Mouse (Mus musculus) frontal cortex, adult (tissue): ENCODE results near the gene Cask.

Experiments used
- ATAC-seq: cut with Nextera tagmentation; 2 replicates; pipeline ENCODE4 v1.9.2; 2017; ENCODE audit warnings: mild to moderate bottlenecking, moderate library complexity, mixed read lengths; ENCODE audit not compliant: low TSS enrichment

Cask gene

DNA sequence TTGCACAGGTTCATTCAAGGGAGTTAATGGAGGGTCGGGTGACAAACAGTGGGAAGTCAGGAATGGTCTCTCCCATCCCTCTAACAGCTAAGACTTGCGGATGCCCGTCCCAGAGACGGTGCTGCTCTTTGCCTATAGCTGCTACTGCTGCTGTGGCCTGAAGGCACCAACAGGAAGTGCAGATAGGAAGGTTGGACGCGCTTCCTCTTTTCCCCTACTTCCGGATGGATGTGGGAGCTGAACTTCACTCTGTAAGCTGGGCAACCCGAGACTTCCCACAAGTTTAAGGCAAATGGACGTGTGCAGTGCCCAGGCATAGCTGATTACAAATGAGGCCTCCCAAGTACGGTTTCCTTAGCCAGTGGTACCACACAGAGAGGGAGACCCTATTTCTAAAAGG is 333.1 kb downstream of the Cask start:
- ATAC-seq = no peak

DNA sequence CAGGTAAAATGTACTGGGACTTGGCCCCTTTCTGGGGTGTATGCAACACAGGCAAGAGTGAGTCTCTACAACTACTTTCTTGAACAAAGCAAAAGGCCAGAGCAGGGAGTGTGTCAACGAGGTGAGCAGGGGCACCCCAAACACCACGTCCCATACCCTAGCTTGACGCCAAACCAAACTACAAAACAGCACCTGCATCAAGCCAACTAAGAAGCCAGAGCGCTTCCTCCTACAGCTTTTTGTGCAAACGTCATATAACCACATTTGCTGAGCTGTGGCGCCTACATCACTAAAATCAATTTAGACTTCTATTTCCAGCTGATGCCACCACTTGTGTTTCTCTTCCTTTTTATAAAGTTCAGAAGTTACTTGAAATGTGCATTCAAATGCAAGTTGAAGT is 334.7 kb downstream of the Cask start:
- ATAC-seq = peak; percentile 35

DNA sequence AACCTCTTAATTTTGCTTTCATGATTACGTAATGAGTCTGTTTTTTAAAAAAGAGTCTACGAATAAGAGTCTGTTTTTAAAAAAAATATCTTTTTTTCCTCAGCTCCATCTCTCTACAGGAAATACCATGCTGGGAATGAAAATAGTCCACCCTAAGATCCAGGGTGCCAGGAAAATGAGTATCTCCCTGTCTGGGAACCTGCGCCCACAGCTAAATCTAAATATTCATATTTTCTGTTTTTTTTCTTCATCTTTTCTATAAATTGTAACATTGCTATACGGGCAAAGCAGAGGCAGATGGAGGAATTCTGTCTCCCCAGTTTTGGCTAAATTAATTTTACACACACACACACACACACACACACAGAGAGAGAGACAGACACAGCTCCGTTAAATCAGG is 337.3 kb downstream of the Cask start:
- peak; percentile 69 for ATAC-seq

DNA sequence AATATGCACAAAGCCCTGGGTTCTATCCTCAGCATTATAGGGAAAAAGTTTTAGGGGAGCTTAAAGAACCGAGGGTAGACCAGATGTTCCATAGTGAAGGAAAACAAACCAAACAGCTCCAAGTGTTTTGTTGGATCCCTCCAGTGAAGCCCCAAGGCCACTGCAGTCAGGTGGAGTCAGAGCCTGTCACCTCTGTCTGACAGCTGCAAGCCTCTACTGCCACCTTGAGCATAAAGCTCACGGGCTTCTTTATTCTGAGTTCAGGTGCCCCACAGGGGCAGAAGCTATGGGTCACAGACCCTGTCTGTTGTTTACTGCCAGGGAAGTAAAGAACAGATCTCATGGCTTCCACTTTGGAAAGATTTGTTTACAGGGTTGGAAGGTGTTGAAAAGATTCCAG is 338.0 kb downstream of the Cask start:
- no peak for ATAC-seq

DNA sequence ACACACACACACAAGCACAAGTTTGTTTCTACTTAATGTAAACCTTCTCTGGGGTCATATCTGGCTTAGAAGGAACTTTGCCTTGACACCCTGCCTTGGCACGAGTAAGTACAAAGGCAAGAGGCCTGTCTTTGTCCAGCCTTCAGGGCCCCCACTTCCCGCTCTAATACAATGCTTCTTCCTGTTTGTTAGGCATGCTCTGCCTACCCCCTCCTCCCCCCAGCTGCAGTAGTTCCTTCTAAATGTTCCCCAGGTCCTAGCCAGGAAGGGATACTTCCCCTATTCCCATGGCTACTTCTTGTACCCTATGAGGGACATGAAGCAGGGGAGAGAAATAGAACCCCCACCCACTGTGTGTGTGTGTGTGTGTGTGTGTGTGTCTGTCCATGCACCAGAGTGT is 344.8 kb downstream of the Cask start:
- ATAC-seq = no peak

DNA sequence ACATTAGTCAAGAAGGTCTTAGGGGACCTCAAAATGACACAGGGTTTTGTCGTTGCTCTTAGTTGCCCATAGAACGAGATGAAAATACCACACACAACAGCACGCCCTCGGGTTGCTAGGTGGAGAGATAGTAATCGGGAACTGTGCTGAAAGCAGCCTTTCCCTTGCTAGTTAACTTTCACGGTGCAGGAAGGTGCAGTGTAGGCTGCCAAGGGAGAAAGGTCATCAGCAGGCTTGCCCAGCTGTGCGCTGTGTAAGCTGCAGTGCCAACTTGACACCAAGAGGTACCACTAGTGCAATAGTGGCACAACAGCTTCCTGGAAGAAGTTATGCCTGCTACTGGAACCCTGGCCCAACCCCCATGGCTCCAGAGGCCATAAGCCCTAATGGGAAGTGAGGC is 346.8 kb downstream of the Cask start:
- no peak for ATAC-seq

DNA sequence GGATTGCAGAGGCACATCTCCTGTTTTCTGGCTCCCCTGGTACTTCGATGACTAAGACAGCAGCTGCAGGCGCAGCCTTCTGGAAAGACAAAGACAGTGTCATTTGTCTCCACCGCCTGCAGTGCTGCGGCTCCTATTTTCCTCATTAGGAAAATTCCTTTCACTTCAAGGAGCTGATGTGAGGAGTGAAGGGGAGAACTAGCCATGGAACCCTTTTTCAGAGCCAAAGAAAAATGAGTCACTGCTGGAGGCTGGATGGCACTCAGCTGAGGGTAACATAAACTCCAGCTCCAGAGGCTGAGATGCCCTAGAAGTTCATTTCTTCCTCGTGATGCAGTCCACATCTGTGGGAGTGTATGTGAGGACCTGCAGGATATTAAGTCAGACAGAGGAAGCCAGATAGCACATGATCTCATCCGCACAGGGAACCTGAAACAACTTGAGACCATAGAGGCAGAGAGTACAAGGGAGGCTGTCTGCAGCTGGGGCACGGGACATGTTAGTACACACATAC is 348.2 kb downstream of the Cask start:
- ATAC-seq = peak; percentile 91

DNA sequence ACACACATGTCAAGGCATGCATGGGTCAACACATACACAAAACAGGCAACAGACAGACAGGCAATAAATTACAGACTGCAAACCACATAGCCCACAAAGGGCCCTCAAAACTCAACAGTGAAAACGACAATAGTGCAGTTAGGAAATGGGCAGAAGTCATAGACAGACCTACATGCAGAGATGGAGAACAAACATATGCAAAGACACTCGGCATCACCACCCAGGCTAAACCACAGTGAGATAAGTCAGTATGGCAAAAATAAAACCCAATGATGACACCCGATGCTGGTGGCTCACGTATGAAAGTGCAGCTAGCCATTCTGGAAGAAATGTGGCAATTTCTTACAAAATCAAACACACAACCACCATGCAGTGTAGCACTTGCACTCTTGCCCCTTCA is 350.9 kb downstream of the Cask start:
- ATAC-seq = no peak

DNA sequence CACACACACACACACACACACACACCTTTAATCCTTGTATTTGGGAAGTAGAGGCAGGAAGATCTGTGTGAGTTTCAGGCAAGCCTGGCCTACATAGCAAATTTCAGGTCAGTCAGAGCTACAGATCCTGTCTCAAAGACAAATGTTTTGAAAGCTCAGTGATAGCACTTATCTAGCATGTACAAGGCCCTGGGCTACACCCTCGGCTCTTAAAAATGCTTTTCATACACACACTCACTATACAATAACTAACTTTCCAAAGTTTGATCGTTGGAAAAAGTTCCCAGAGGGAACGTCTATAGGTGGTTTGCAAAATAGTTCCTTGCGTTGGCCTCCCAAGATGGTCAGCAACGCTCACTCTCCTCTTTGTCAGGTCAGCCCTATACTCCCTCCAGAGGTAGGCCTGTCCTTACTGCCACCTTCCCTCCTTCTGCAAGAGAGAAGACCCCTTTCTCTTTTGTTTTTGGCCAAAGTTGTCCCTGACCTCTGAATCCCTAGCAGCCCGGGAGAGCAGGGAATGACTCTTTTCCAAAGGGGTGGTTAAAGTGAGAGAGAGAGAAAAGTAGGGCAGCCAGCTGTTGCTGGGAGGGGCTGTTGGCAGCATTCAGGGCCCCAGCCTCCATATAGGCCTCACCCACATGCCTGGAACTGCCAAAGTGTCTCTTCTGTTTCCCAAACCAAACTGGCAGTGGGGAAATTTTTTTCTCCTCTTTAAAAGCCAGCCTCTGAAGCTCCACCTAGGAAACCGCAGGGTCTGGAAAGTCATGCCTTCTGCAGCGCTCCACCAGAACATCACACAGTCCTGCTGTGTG is 356.1 kb downstream of the Cask start:
- peak; percentile 34; the same call in 1 of the 2 replicates for ATAC-seq

DNA sequence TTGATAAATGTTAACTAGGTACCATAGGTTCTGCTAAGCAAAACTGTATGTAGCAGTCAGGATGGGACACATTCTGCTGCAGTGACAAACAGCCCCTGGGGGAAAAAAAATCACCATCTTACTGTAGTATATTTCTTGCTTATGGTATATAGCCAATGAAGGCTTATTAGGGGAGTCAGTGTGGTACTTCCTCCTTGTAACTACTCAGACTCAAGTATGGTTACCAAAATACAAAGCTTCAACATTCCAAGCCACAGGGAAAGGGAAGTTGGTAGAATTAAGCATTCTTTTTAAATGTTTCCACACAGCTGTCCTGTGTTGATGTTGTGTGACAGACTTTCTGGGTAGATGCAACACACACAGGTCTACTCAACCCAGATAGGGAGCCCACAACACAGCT is 358.2 kb downstream of the Cask start:
- ATAC-seq = no peak

DNA sequence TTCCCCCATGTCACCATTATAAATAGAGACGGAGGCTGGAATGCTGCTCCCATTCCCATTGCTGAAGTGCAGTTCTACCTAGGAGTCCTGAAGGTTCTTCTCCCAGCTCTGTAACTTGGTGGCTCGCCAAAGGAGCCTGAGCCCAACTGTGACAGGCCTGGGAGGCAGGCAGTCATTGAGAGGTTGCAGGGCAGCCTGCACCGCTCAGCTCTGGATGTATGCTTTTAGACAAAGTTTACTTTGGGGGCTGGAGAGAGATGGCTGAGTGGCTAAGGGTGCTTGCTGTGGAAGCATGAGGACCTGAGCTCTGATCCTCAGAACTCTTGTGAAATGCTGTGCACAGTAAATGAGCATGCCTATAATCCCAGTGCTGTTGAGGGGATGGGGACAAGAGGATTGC is 360.2 kb downstream of the Cask start:
- ATAC-seq = no peak; the same call in 1 of the 2 replicates

DNA sequence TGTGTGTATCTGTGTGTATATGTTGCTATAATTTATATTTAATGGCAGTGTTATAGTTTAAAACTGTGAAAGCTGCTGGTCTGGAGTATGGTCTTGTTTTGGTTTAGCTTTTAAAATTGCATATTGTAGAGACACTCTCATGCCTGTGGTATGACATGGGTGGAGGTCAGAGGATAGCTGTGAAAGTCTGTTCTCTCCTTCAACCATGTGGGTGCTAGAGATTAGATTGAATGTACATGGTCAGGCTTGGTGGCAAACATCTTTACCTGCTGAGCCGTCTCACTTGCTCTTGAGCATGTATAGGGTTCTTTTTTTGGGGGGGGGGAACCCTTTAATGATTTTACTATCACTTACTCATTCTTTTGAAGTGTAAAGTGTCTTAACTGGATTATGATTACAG is 361.4 kb downstream of the Cask start:
- no peak for ATAC-seq

DNA sequence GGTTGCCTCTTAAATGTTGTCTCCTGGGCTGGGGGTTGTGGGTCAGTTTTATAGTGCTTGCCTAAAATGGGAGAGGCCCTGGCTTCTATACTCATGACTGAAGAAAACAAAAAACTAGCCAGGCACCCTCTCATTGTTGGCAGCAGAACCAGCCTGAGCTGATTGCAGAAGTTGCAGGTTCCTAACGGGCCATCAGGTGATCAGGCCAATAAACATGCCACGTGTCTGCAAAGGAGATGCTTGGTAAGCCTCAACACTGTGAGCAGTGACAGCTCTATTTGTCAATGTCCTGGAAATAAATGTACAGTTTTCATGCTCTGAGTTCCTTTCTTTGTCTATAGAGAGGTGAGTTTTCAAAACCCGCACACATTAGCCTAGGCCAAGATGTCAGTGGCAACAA is 362.2 kb downstream of the Cask start:
- ATAC-seq = no peak

DNA sequence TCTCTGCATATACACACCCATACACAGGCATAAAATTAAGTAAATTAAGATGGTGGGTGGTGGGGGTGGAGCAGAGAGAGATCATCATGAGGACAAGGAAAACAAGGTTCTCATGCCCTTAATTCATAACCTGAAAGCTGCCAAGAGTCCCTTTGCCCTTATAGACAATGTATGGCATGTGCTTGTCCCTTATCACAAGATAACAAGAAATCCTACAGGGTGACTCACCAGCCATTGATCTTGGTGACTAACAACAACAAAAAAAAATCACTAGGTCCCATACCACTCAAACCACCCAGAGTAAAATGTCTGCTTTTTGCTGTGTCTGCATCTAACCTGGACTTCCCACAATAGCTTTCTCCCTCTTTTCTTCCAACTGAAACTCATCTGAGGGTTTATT is 366.7 kb downstream of the Cask start:
- no peak for ATAC-seq

DNA sequence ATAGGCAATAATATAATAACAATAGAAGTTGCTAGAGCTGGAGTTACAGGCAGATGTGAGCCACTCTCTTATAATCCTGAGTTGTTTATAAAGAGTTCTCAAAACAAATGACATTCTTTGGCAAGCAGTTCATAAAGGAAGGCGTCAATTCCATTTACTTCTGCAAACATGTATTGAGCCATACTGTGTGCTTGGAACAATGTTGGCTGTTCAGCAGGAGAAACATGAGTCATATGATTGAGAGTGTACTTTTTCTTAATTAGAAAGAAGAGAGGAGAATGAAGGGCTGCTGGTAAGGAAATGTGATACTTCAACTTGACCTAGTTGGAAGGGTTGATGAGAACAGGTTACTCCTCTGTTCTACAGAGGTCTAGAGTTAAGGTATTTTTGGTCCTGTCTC is 368.6 kb downstream of the Cask start:
- peak; percentile 9; the same call in 1 of the 2 replicates for ATAC-seq

DNA sequence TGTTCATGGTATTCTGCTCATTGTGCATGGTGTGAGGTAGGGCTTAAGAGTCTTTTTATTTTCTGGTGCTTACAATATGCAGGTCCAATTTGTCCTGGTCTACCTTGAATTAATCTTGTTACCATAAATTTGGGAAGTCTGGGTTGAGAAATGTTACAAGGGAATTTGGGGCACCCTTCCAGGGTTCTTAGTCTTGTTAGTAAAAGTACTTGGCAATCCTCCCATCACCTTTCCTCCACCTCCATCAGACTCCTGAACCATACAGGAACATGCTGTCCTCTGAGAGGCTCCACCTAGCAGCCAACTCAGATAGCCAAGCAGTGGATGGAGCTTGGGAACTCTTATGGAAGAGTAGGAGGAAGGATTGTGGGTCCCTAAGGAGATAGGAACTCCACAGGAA is 371.6 kb downstream of the Cask start:
- no peak for ATAC-seq

DNA sequence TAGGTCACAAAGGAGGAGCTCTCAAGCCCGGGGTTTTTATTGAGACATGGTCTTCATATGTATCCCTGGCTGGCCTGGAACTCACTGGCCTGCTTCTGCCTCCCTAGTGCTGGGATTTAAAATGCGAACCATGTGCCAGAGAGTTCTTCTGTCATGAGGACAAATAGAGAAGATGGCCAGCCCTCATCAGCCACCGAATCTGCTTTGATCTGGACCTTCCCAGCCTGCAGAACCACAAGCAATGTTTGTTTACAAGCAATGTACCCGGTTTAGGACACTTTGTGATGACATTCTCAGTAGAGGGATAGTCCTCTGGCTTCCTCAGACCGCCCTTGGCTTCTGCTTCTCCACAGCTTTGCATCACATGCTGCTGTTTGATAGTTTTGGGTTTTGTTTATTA is 372.9 kb downstream of the Cask start:
- ATAC-seq = no peak

DNA sequence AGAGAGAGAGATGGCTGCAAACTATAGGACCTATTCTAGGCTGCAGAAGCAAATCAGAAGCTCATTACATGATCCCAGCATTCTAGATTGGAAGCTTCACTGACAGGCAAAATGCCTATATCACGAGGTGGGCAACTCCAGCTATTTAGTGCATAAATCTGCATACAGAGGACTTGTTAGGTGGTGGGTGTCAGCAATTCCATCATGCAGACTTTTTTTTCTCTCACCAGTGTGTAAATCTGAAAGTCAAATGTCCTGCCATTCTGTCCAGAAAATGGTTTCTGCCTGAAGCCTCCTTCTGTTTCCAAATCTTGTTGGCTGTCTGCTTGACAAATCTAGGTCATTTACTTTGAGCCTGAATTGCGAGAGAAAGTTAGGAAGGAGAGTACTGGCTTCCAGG is 373.6 kb downstream of the Cask start:
- ATAC-seq = peak; percentile 67

DNA sequence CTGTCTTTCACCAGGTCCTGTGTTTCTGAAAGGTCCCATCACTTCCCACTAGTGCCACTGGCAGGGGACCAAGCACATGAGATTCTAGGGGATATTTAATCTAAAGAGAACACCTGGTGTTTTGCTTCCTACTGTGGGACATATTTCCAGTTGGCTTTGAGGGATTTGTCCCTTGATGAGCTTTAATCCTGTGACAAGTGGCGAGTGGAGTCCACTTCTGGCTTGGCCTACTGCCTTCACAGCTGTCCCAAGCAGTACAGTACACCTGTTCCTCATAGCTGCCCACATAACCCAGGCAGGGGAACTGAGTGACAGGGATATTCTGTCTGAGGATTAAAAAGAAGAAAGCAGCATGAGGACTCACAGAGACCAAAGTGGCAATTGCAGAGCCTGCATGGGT is 375.8 kb downstream of the Cask start:
- no peak for ATAC-seq

DNA sequence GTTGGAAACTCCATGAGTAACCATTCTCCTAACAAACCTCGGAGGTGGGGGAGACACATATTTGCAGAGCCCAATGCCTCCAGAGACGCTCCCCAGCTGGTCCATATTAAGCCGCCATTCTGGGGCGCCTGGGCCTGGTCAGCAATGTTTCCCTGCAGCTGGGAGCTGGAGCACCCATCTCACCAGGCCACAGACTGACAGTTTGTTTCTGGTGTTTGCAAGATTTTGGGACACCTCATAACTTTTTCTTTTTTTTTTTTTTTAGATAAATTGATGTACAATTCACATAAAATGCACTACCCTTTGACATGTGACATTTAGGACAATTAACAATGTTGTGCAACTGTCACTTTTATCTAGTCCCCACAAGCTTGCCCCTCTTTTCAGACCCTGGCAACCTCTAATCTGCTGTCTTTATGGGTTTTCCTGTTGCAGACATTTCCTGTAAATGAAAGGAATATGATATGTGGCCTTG is 378.4 kb downstream of the Cask start:
- no peak for ATAC-seq

DNA sequence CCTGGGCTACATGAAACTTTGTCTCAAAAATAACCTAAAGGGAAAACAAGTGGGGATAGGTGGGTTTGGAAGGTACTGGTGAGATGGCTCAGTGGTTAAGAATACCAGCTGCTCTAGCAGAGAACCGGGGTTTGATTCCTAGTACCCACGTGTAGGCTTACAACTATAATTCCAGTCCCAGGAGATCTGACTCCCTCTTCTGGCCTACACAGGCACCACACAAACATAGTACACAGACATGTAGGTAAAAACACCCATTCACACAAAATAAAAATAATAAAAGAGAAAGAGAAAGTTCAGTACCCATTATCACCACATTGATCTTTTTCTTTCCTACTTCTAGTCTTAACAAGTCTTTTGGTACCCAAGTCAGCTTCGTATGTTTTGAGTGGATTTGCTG is 379.2 kb downstream of the Cask start:
- no peak for ATAC-seq

DNA sequence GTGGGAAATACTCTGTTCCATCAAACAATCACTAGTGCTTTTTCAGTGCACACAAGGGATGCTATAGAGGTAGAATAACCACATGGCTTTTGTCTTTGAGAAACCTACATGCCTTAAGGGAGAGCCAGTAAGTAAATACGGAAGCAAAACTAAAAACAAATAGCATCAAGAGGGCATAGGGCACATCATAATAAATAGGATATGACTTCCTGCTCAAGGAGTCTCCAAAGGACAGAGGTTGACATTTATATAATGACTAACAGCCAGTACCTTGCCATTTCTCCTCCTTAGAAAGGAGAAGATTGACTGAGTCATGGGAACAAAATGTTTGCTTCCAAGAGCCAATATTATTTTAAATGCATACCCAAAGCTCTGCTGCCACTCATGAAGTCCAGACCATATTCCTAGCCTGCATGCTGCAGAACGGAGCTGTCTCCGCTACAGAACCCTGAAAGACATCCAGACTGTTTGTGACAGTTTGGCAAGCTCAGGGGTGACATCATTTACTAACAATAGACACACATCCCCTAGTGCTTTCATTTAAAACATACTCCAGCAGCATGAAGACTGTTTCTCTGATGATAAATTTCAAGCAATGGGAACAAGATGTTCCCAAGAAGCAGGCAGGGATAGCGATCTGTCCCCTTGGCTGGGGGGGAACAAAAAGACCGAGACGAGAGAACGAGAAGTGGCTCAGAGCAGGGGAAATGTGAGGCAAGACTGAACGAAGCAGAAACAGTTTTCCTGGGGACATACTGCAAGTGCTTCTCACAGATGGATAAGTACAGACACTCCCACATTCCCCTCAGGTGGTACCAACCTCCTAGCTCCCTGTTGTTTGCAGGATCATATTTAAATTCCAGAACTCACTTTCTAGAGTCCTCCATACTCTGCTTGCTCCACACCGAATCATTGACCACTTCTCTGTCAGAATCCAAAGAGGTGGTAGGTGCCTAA is 381.7 kb downstream of the Cask start:
- peak; percentile 86 for ATAC-seq
